ENCODE assay signal across 19 mouse cellular contexts in genomic region chr11:5801511-5801910, GRCm38 (mm10). TPM values are rescaled to one million over a fixed set of nuclear protein-coding genes. Genes with fewer than 3 reads are reported as not detected.
DNase-seq lines count a peak whose midpoint lies in the region; ATAC-seq and TF ChIP-seq lines count a peak whose summit lies in the region.
"Had no signal": no experiment of that assay in that cellular context is flagged by ENCODE, and none has a peak within 500 bp of the region (broad histone marks: within the 10 kb centered on the region; RNA-seq: fewer than 3 reads in every experiment).

No protein-coding gene starts in this region.

- H3K4me2 ChIP-seq in intestine, postnatal 0 days (replicated peaks; ENCODE audit: low read depth) = peak overlapping the region; percentile 17; the same call in 1 of the 2 replicates
- H3K4me2 ChIP-seq in intestine, embryonic 15.5 days (replicated peaks) = no peak overlapping the region
- 0 out of 2 replicates have a peak overlapping the region, but pooled peaks have one; percentile 7 for H3K4me2 ChIP-seq in limb, embryonic 13.5 days (replicated peaks)
- H3K4me2 ChIP-seq: forebrain, embryonic 13.5 days; midbrain, embryonic 15.5 days had no signal

- peak; percentile 45 for DNase-seq in gastrocnemius, adult 2 months
- no peak for DNase-seq in gastrocnemius, adult 18-20 months (ENCODE audit: low spot score)
- DNase-seq in thymus, postnatal 4 days = no peak
- no peak for DNase-seq in retina, postnatal 1 day
- DNase-seq: cerebellum, adult 2 months; kidney, adult 11 months; layer of hippocampus, postnatal 36 days; thymus, postnatal 36 days had no signal

- H3K36me3 ChIP-seq in intestine, postnatal 0 days (ENCODE audit: control insufficient read depth, insufficient read depth) = peaks cover 34% of the 10 kb centered on the region
- peaks cover 33% of the 10 kb centered on the region for H3K36me3 ChIP-seq in intestine, embryonic 15.5 days
- H3K36me3 ChIP-seq in ES-Bruce4 (ENCODE audit: control insufficient read depth, insufficient read depth, low read length, poor library complexity, severe bottlenecking) = peaks cover 14% of the 10 kb centered on the region
- peaks cover 50% of the 10 kb centered on the region for H3K36me3 ChIP-seq in limb, embryonic 13.5 days

- 88% methylated on average over 16 of the region's 16 CpGs for WGBS in intestine, postnatal 0 days
- 93% methylated on average over 16 of the region's 16 CpGs for WGBS in intestine, embryonic 15.5 days
- WGBS in limb, embryonic 13.5 days = 94% methylated on average over 16 of the region's 16 CpGs

- intact Hi-C loops in gastrocnemius, adult 2 months (cut with DNase I) = no loop called here

- no peak for TF ChIP-seq POLR2A in ES-Bruce4 (IDR thresholded peaks at IDR 0.05; ENCODE audit: insufficient read depth, low read length)

- no peak for TF ChIP-seq CTCF in gastrocnemius, adult 2 months (IDR thresholded peaks at IDR 0.05)
- TF ChIP-seq CTCF in intestine, postnatal 0 days (IDR thresholded peaks at IDR 0.05; ENCODE audit: low read depth) = no peak
- no peak for TF ChIP-seq CTCF in ES-Bruce4 (IDR thresholded peaks at IDR 0.05; ENCODE audit: low read depth, low read length)

- peaks cover 32% of the 10 kb centered on the region for H3K4me1 ChIP-seq in intestine, postnatal 0 days (replicated peaks; ENCODE audit: control insufficient read depth, insufficient read depth, low read length)
- H3K4me1 ChIP-seq in intestine, embryonic 15.5 days (replicated peaks) = peaks cover 21% of the 10 kb centered on the region
- H3K4me1 ChIP-seq in ES-Bruce4 (ENCODE audit: control insufficient read depth, insufficient read depth, low read length) = peaks cover 11% of the 10 kb centered on the region
- peaks cover 29% of the 10 kb centered on the region for H3K4me1 ChIP-seq in limb, embryonic 13.5 days
- H3K4me1 ChIP-seq: midbrain, embryonic 15.5 days had no signal

- H3K9ac ChIP-seq in intestine, postnatal 0 days (ENCODE audit: low read depth, low read length) = no peak overlapping the region
- H3K9ac ChIP-seq in intestine, embryonic 15.5 days = no peak overlapping the region
- no peak overlapping the region for H3K9ac ChIP-seq in ES-Bruce4 (ENCODE audit: low read depth, poor library complexity, severe bottlenecking)
- H3K9ac ChIP-seq in limb, embryonic 13.5 days = 0 out of 2 replicates have a peak overlapping the region, but pooled peaks have one; percentile 6
- H3K9ac ChIP-seq: forebrain, embryonic 13.5 days; midbrain, embryonic 15.5 days had no signal

- no peak for TF ChIP-seq EP300 in ES-Bruce4 (IDR thresholded peaks at IDR 0.05; ENCODE audit: insufficient read depth, low read depth, low read length)

- no peaks in the 10 kb centered on the region for H3K9me3 ChIP-seq in intestine, postnatal 0 days (ENCODE audit: control insufficient read depth)
- no peaks in the 10 kb centered on the region for H3K9me3 ChIP-seq in intestine, embryonic 15.5 days
- no peaks in the 10 kb centered on the region for H3K9me3 ChIP-seq in ES-Bruce4 (replicated peaks; ENCODE audit: control insufficient read depth, insufficient read depth, low read length, poor library complexity, severe bottlenecking)
- no peaks in the 10 kb centered on the region for H3K9me3 ChIP-seq in limb, embryonic 13.5 days
- H3K9me3 ChIP-seq: forebrain, embryonic 13.5 days; midbrain, embryonic 15.5 days had no signal

- peak overlapping the region; percentile 80 for H3K4me3 ChIP-seq in gastrocnemius, adult 2 months
- no peak overlapping the region for H3K4me3 ChIP-seq in intestine, postnatal 0 days (ENCODE audit: low read depth, low read length)
- no peak overlapping the region for H3K4me3 ChIP-seq in intestine, embryonic 15.5 days (replicated peaks)
- H3K4me3 ChIP-seq in ES-Bruce4 (ENCODE audit: low read depth, low read length) = peak overlapping the region; percentile 2; the same call in 1 of the 2 replicates
- no peak overlapping the region for H3K4me3 ChIP-seq in limb, embryonic 13.5 days
- H3K4me3 ChIP-seq: erythroblast, embryonic 14.5 days; forebrain, embryonic 13.5 days; midbrain, embryonic 15.5 days had no signal

- peak overlapping the region; percentile 98 for H3K27ac ChIP-seq in gastrocnemius, adult 2 months
- peak overlapping the region; percentile 70; the same call in 1 of the 2 replicates for H3K27ac ChIP-seq in intestine, postnatal 0 days (ENCODE audit: low read depth, low read length)
- H3K27ac ChIP-seq in intestine, embryonic 15.5 days = no peak overlapping the region
- H3K27ac ChIP-seq in ES-Bruce4 (ENCODE audit: insufficient read depth, low read length) = no peak overlapping the region
- H3K27ac ChIP-seq in limb, embryonic 13.5 days = no peak overlapping the region
- H3K27ac ChIP-seq: forebrain, embryonic 13.5 days; kidney, postnatal 0 days; midbrain, embryonic 15.5 days had no signal

- H3K27me3 ChIP-seq in intestine, postnatal 0 days (replicated peaks; ENCODE audit: control insufficient read depth, insufficient read depth, low read length) = no peaks in the 10 kb centered on the region
- H3K27me3 ChIP-seq in intestine, embryonic 15.5 days (replicated peaks) = no peaks in the 10 kb centered on the region
- no peaks in the 10 kb centered on the region for H3K27me3 ChIP-seq in ES-Bruce4 (ENCODE audit: control insufficient read depth, insufficient read depth, low read length, poor library complexity, severe bottlenecking)
- H3K27me3 ChIP-seq in limb, embryonic 13.5 days = no peaks in the 10 kb centered on the region
- H3K27me3 ChIP-seq: forebrain, embryonic 13.5 days; midbrain, embryonic 15.5 days had no signal

- no peak for ATAC-seq in intestine, postnatal 0 days
- no peak for ATAC-seq in intestine, embryonic 15.5 days
- no peak for ATAC-seq in limb, embryonic 13.5 days (ENCODE audit: low FRiP score, low read depth)
- ATAC-seq: CD4-positive, CD25-positive, alpha-beta regulatory T cell, adult 4 months had no signal

RNA-seq across cellular contexts. Expression of gene Pgam2, which starts 2.0 kb away (rescaled TPM):
- total RNA-seq in gastrocnemius, adult 2 months (2021) = 1,000 to 10,000 TPM; 2,835 to 2,943 TPM
- total RNA-seq in gastrocnemius, adult 18-20 months (2021) = 1,000 to 10,000 TPM; 2,496 to 2,633 TPM
- polyA plus RNA-seq in intestine, postnatal 0 days (2015; fragmentation: Nextera tagmentation; extraction: Ambion mirVana) = 9.9 and 10.1 TPM in 2 replicates
- 10.4 and 10.8 TPM in 2 replicates for polyA plus RNA-seq in intestine, embryonic 15.5 days (2015; fragmentation: Nextera tagmentation; extraction: Ambion mirVana)
- polyA plus RNA-seq in ES-Bruce4 (2011; ENCODE audit: insufficient read depth, insufficient read length, low read depth, missing spikeins) = 1.6 and 2.2 TPM in 2 replicates
- polyA plus RNA-seq in limb, embryonic 13.5 days (2015; fragmentation: Nextera tagmentation; extraction: Ambion mirVana) = 57.5 and 63.3 TPM in 2 replicates
- total RNA-seq: hematopoietic stem cell, adult 5-6 weeks had no signal
- polyA plus RNA-seq: erythroblast, embryonic 14.5 days; liver, adult 2 months had no signal

RNA-seq across cellular contexts. Expression of gene Dbnl, which starts 13.2 kb away (rescaled TPM):
- total RNA-seq in gastrocnemius, adult 2 months (2021) = 10 to 100 TPM; 10.7 to 14.0 TPM
- total RNA-seq in gastrocnemius, adult 18-20 months (2021) = 10 to 100 TPM; 11.1 to 12.7 TPM
- polyA plus RNA-seq in intestine, postnatal 0 days (2015; fragmentation: Nextera tagmentation; extraction: Ambion mirVana) = 93.0 and 99.7 TPM in 2 replicates
- polyA plus RNA-seq in intestine, embryonic 15.5 days (2015; fragmentation: Nextera tagmentation; extraction: Ambion mirVana) = 127 and 130 TPM in 2 replicates
- polyA plus RNA-seq in ES-Bruce4 (2011; ENCODE audit: insufficient read depth, insufficient read length, low read depth, missing spikeins) = 27.4 and 33.4 TPM in 2 replicates
- polyA plus RNA-seq in limb, embryonic 13.5 days (2015; fragmentation: Nextera tagmentation; extraction: Ambion mirVana) = 123 and 126 TPM in 2 replicates

RNA-seq across cellular contexts. Expression of gene Polm, which starts 36.3 kb away (rescaled TPM):
- 1 to 10 TPM; 1.7 to 3.1 TPM for total RNA-seq in gastrocnemius, adult 2 months (2021)
- 1 to 10 TPM; 2.0 to 2.3 TPM for total RNA-seq in gastrocnemius, adult 18-20 months (2021)
- polyA plus RNA-seq in intestine, postnatal 0 days (2015; fragmentation: Nextera tagmentation; extraction: Ambion mirVana) = 9.0 and 9.2 TPM in 2 replicates
- 11.4 TPM in 2 replicates for polyA plus RNA-seq in intestine, embryonic 15.5 days (2015; fragmentation: Nextera tagmentation; extraction: Ambion mirVana)
- 9.3 and 9.9 TPM in 2 replicates for polyA plus RNA-seq in ES-Bruce4 (2011; ENCODE audit: insufficient read depth, insufficient read length, low read depth, missing spikeins)
- 10.5 and 11.4 TPM in 2 replicates for polyA plus RNA-seq in limb, embryonic 13.5 days (2015; fragmentation: Nextera tagmentation; extraction: Ambion mirVana)

RNA-seq across cellular contexts. Expression of gene Urgcp, which starts 39.3 kb away (rescaled TPM):
- 10 to 100 TPM; 42.2 to 48.9 TPM for total RNA-seq in gastrocnemius, adult 2 months (2021)
- 10 to 100 TPM; 38.8 to 48.7 TPM for total RNA-seq in gastrocnemius, adult 18-20 months (2021)
- polyA plus RNA-seq in intestine, postnatal 0 days (2015; fragmentation: Nextera tagmentation; extraction: Ambion mirVana) = 15.4 and 19.0 TPM in 2 replicates
- polyA plus RNA-seq in intestine, embryonic 15.5 days (2015; fragmentation: Nextera tagmentation; extraction: Ambion mirVana) = 21.3 and 21.4 TPM in 2 replicates
- 10.6 and 11.7 TPM in 2 replicates for polyA plus RNA-seq in ES-Bruce4 (2011; ENCODE audit: insufficient read depth, insufficient read length, low read depth, missing spikeins)
- polyA plus RNA-seq in limb, embryonic 13.5 days (2015; fragmentation: Nextera tagmentation; extraction: Ambion mirVana) = 27.1 and 29.2 TPM in 2 replicates

Comparison
In these comparisons a context has a peak if more than half of its experiments do, and no peak if none do; other contexts are left out.
1. H3K27ac ChIP-seq: peak in gastrocnemius, adult 2 months (single experiment) and intestine, postnatal 0 days (single experiment); none in intestine, embryonic 15.5 days (single experiment), ES-Bruce4 (single experiment) and limb, embryonic 13.5 days (single experiment).
2. H3K4me3 ChIP-seq: peak in gastrocnemius, adult 2 months (single experiment) and ES-Bruce4 (single experiment); none in intestine, postnatal 0 days (single experiment), intestine, embryonic 15.5 days (single experiment) and limb, embryonic 13.5 days (single experiment).